Mouse (Mus musculus): ENCODE data around the gene Nr2f2.

Nr2f2 gene

GRCm38 (mm10) chr7:70338265-70338640 is 28.3 kb downstream of the Nr2f2 start:
- in situ Hi-C loops (cut with MboI; ENCODE audit: low pct_unique_long_range_greater_than_20kb in 1 of 2, low sequenced_read_pairs in 2 of 2, unreplicated experiment in 1 of 2), result loop anchor here in 1 of 2 experiments (10.0 to 25.0 kb wide), 2 partner anchors 53 to 851 kb away; no protein-coding TSS in a partner anchor

GRCm38 (mm10) chr7:70337581-70338264 is 28.8 kb downstream of the Nr2f2 start:
- in situ Hi-C loops (cut with MboI; ENCODE audit: low pct_unique_long_range_greater_than_20kb in 1 of 2, low sequenced_read_pairs in 2 of 2, unreplicated experiment in 1 of 2), result loop anchor here in 1 of 2 experiments (10.0 to 25.0 kb wide), 2 partner anchors 53 to 850 kb away; no protein-coding TSS in a partner anchor

- in situ Hi-C loops (cut with MboI; ENCODE audit: low pct_unique_long_range_greater_than_20kb in 1 of 2, low sequenced_read_pairs in 2 of 2, unreplicated experiment in 1 of 2), result loop anchor here in 1 of 2 experiments (10.0 to 25.0 kb wide), 2 partner anchors 52 to 849 kb away; no protein-coding TSS in a partner anchor
Observed at GRCm38 (mm10) chr7:70336571-70337240, 29.8 kb downstream of the Nr2f2 start.

DNA sequence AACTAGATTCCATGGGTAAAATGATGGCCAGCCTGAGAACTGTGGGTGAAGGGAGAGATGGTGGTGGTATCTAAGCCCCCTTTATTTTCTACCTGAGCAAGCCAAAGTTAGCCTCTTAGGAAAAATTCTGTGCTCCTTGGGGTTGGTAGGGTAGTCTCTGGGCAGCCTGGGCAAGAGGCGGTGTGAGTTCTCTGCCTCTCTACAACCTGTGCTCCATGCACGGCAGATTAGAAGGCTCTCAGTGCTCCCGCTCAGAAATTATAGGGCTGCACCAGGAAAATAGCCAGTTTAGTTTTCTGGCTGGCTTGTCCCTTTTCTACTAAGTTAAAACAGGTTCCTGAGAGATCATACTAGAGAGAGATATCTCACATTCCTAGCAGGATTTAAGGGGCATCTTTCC is 30.4 kb downstream of the Nr2f2 start:
- in situ Hi-C loops (cut with MboI; ENCODE audit: low pct_unique_long_range_greater_than_20kb in 1 of 2, low sequenced_read_pairs in 2 of 2, unreplicated experiment in 1 of 2), result loop anchor here in 1 of 2 experiments (10.0 to 25.0 kb wide), 2 partner anchors 51 to 849 kb away; no protein-coding TSS in a partner anchor

DNA sequence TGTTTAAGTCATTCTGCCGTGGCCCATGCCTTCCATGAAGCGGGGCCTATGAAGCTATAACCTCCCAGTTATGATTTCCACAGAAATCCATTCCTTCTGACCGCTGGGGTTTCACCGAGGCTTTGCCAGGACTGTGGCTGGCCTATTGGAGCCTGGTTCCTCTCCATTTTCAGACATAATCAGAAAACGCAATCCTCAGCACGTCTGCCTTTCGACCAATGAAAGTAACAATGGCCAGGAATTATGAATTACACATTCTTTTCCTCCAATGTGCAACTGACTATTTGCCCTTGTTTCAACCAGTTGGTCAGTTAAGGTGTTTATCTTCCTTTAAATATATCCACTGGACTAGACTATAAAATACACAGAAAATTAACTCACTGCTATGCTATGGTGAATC is 31.1 kb downstream of the Nr2f2 start:
- in situ Hi-C loops (cut with MboI; ENCODE audit: low pct_unique_long_range_greater_than_20kb in 1 of 2, low sequenced_read_pairs in 2 of 2, unreplicated experiment in 1 of 2), result loop anchor here in 1 of 2 experiments (10.0 to 25.0 kb wide), 2 partner anchors 51 to 848 kb away; no protein-coding TSS in a partner anchor

DNA sequence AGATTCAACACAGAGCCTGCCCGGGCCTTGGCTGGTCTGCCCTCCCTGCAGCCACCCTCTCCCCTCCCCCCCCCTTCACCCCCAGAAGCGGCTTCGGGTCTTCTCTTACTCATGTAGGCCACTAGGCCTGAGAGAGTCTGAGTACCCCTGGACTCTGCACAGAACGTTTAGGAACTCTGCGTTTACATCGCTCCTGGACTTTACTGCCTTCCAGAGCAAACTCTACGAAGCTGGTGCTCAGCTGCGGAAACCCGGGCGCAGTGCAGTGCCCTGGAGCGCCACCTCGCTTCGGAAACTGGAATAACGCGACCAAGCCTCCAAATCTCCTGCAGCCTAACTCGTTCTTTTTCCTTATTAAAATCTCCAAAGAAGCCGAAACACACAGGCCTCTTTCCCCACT is 31.7 kb downstream of the Nr2f2 start:
- in situ Hi-C loops (cut with MboI; ENCODE audit: low pct_unique_long_range_greater_than_20kb in 1 of 2, low sequenced_read_pairs in 2 of 2, unreplicated experiment in 1 of 2), result loop anchor here in 1 of 2 experiments (10.0 to 25.0 kb wide), 2 partner anchors 50 to 848 kb away; no protein-coding TSS in a partner anchor

DNA sequence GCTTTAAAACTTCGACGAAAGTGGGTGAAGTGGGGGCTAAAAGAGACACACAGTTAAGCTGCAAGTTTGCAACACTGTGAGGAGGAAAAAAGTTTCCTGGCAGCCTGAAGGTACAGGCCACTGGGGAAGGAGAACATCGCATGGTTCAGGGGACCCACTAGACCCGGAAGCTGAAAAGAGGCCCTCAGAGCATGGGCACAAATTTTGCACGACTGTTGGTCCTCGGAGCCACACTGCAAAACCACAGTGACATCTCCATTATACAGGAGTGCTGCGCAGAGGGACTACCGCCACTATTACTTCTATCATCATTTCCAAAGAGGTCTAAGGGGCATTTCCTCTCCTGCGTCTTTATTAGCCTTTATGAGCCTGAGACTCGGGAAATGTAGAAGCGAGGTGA is 32.7 kb downstream of the Nr2f2 start:
- in situ Hi-C loops (cut with MboI; ENCODE audit: low pct_unique_long_range_greater_than_20kb in 1 of 2, low sequenced_read_pairs in 2 of 2, unreplicated experiment in 1 of 2), result loop anchor here in 1 of 2 experiments (10.0 to 25.0 kb wide), 2 partner anchors 49 to 847 kb away; no protein-coding TSS in a partner anchor

DNA sequence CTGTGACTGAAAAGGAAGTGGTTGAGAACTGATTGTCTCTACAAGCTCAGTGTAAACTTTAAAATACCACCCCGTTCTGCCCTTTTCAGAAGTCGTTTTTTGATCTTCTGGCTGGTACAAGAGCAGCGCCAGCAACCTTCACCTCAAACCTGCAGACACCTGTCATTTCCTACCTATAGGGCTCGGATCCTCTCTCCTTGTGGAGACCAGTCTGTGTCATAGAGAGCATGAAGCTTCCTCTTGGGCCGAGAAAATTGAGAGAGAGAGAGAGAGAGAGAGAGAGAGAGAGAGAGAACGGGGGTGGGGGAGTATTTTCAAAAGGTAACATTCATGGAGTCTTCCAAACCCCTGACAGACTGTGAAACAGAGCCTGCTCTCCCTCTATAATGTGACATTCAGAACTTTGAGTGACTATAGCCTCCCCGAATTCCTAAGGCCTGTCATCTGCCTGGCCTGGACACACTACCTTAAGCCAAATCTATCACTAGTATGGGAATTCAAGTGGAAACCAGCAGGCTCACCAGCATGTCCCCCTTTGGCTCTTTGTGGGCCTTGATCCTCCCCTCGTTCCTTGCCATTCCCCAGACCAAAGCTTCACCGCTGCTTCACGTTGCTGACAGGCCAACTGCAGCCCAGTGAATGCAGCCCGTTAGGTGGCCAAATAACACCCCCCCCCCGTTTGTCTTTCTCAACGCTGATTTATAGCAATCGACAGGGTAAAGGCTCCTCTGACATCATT is 33.4 kb downstream of the Nr2f2 start:
- in situ Hi-C loops (cut with MboI; ENCODE audit: low pct_unique_long_range_greater_than_20kb in 1 of 2, low sequenced_read_pairs in 2 of 2, unreplicated experiment in 1 of 2), result loop anchor here in 1 of 2 experiments (10.0 to 25.0 kb wide), 2 partner anchors 48 to 846 kb away; no protein-coding TSS in a partner anchor

DNA sequence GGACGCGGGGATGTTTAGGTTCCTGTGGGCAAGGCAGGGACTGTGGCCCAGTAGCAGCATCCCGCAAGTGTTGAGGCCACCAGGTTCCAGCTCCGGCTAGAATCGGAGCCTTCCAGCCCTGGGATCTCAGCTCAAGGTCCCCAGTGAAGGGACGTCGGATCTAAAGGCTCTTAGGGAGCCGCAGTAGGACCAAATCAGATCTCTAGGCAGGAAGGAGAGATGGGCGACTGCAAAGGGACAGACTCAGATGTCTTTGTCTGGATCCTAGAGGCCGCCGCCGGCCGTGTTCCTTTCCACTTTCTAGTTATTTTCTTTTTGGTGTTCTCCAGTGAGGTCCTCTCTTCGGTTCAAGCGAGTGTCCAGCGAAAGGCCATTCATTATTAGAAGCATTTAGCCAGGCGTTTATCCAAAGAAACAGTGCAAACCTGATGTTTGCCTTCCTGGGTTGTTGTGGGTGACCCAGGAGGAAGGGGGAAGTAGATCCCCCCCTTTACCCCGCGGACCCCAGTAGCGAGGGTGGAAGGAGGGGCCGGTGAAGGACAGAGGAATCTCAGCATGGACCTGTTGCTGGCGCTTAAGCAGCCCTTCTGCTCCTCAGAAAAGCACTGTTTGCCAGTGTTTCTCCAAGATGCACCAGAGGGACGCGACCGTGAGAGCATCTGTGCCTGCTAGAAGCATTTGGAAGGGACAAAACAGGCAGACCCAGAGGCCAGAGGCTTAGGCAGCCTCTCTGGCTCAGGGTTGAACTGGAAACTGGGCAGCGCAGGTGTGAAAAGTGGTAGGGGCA is 34.3 kb downstream of the Nr2f2 start:
- in situ Hi-C loops (cut with MboI; ENCODE audit: low pct_unique_long_range_greater_than_20kb in 1 of 2, low sequenced_read_pairs in 2 of 2, unreplicated experiment in 1 of 2), result loop anchor here in 1 of 2 experiments (10.0 to 25.0 kb wide), 2 partner anchors 47 to 845 kb away; no protein-coding TSS in a partner anchor

GRCm38 (mm10) chr7:70331243-70332063 is 35.1 kb downstream of the Nr2f2 start:
- in situ Hi-C loops (cut with MboI; ENCODE audit: low pct_unique_long_range_greater_than_20kb in 1 of 2, low sequenced_read_pairs in 2 of 2, unreplicated experiment in 1 of 2), result loop anchor here in 1 of 2 experiments (10.0 to 25.0 kb wide), 2 partner anchors 47 to 844 kb away; no protein-coding TSS in a partner anchor

GRCm38 (mm10) chr7:70330761-70331242 is 35.7 kb downstream of the Nr2f2 start:
- in situ Hi-C loops (cut with MboI; ENCODE audit: low pct_unique_long_range_greater_than_20kb in 1 of 2, low sequenced_read_pairs in 2 of 2, unreplicated experiment in 1 of 2), result loop anchor here in 1 of 2 experiments (10.0 to 25.0 kb wide), 2 partner anchors 46 to 844 kb away; no protein-coding TSS in a partner anchor

- in situ Hi-C loops (cut with MboI; ENCODE audit: low pct_unique_long_range_greater_than_20kb in 1 of 2, low sequenced_read_pairs in 2 of 2, unreplicated experiment in 1 of 2), result loop anchor here in 1 of 2 experiments (10.0 to 25.0 kb wide), 2 partner anchors 45 to 843 kb away; no protein-coding TSS in a partner anchor
Observed at GRCm38 (mm10) chr7:70330207-70330562, 36.4 kb downstream of the Nr2f2 start.

DNA sequence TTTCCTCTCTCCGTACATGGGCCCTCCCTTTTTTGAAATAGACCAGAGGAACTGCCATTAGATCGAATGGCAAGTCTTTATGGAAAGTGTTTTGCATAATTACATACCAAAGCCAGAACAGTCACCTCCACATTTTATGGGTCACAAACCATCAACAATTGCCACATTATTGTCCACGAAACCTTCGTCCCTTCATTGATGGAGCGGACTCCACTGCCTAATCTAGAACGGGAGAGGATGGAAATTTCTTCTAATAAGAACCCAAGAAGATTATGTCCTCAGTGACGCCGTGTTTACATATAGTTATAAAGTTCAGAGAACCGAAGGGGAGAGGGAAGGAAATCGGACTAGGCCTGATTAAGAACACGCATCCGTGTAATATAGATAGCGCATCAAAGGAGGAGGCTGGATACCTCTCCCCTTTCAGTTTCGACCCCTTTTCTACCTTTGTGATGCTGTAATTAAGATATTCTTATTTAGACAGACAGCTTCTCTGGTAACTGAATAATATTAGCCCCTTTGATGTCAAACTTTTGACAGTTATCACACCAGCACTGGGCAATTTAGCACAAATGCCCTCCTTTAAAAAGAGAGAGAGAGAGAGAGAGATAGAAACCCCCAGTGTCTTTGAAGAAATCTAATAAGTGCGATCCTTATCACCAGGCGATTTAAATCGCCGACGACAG is 36.9 kb downstream of the Nr2f2 start:
- in situ Hi-C loops (cut with MboI; ENCODE audit: low pct_unique_long_range_greater_than_20kb in 1 of 2, low sequenced_read_pairs in 2 of 2, unreplicated experiment in 1 of 2), result loop anchor here in 1 of 2 experiments (10.0 to 25.0 kb wide), 2 partner anchors 45 to 842 kb away; no protein-coding TSS in a partner anchor

DNA sequence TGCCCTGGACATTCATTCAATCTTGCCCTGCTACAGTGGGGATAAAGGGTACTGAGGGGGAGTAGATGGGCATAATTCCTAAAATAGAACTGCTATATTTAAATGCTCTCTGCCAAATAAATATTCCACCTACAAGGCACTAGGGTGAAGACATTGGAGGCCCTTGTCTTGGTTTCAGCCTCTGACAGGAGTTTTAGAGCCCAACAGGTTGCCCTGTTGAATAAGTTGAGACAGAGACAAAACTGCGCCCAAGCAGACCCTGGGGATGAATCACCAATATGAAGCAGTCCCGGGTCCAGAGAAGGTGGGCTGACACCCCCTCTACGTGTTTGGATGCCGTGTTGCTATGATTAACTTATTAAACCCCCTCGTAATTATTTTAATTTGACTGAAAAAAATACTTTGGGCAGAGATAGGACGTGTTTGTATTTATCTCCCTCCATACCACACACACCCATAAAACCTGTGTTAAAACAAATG is 37.5 kb downstream of the Nr2f2 start:
- in situ Hi-C loops (cut with MboI; ENCODE audit: low pct_unique_long_range_greater_than_20kb in 1 of 2, low sequenced_read_pairs in 2 of 2, unreplicated experiment in 1 of 2), result loop anchor here in 1 of 2 experiments (25.0 kb wide), 1 partner anchor 842 kb away; no protein-coding TSS in a partner anchor

- in situ Hi-C loops (cut with MboI; ENCODE audit: low pct_unique_long_range_greater_than_20kb in 1 of 2, low sequenced_read_pairs in 2 of 2, unreplicated experiment in 1 of 2), result loop anchor here in 1 of 2 experiments (25.0 kb wide), 1 partner anchor 841 kb away; no protein-coding TSS in a partner anchor
Observed at GRCm38 (mm10) chr7:70328206-70329036, 38.1 kb downstream of the Nr2f2 start.
